Mouse (Mus musculus): ENCODE data around the gene Zfp13. TPM values are rescaled to one million over a fixed set of nuclear protein-coding genes. Genes with fewer than 3 reads are reported as not detected.

Gene Zfp13
- total and polyA plus RNA-seq, 3 experiments, result 0.30 TPM; not detected in 2

DNA sequence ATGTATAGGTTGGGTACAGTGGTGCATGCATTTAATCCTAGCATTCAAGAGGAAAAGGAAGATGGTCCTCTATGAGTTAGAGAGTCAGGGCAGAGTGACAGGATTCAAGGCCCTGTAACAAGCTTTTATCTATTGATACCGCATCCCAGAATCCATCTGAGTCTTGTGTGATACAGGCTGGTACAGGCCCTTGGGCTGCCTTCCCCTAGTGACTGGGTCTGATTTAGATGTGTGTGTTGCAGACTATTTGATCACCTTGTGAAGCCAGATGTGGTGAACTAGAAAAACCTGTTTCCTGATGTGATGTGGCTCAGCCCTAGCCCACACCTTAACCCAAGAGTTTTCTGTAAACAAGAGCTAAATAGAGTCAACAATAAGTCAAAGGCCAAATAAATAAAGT lies 54.5 kb downstream of the Zfp13 start:
- H3K27ac ChIP-seq (ENCODE audit: insufficient read depth, low read depth), result no peak overlapping the region
- H3K9me3 ChIP-seq (replicated peaks; ENCODE audit: low read length), result no peaks in the 10 kb centered on the region
- dilution Hi-C loops (cut with MboI; ENCODE audit: extremely low pct_ligation_motif_present, extremely low pct_unique_long_range_greater_than_20kb, low sequenced_read_pairs) (no loop called here), in situ Hi-C loops (cut with MboI; ENCODE audit: low pct_ligation_motif_present, low pct_unique_long_range_greater_than_20kb, low sequenced_read_pairs) (no loop called here)
- DNase-seq (ENCODE audit: extremely low read depth), result no peak
- no peaks in the 10 kb centered on the region for H3K36me3 ChIP-seq (replicated peaks in 1 of 2; ENCODE audit: control insufficient read depth in 1 of 2, insufficient read depth in 1 of 2, low read length in 1 of 2)
- no peaks in the 10 kb centered on the region for H3K27me3 ChIP-seq (replicated peaks)
- no peak for TF ChIP-seq HCFC1 (IDR thresholded peaks at IDR 0.05; ENCODE audit: low read depth, low read length)
- no peak for TF ChIP-seq USF2 (conservative IDR thresholded peaks at IDR 0.05; ENCODE audit: low read depth, low read length)
- TF ChIP-seq CHD1 (IDR thresholded peaks at IDR 0.05; ENCODE audit: low read depth, low read length), result no peak
- no peak for TF ChIP-seq POLR2AphosphoS2 (IDR thresholded peaks at IDR 0.05; ENCODE audit: low read depth, low read length)
- no peak for TF ChIP-seq USF1 (IDR thresholded peaks at IDR 0.05; ENCODE audit: low read depth, low read length)
- TF ChIP-seq UBTF (IDR thresholded peaks at IDR 0.05; ENCODE audit: low read depth, low read length), result no peak
- no peak for TF ChIP-seq MAZ (IDR thresholded peaks at IDR 0.05; ENCODE audit: low read depth, low read length)
- TF ChIP-seq NRF1 (IDR thresholded peaks at IDR 0.05; ENCODE audit: low read depth, low read length), result no peak
- no peak for TF ChIP-seq CTCF (conservative IDR thresholded peaks at IDR 0.05 in 1 of 2, IDR thresholded peaks at IDR 0.05 in 1 of 2; ENCODE audit: low read depth in 2 of 2, low read length in 2 of 2)
- TF ChIP-seq MAFK (IDR thresholded peaks at IDR 0.05; ENCODE audit: insufficient replicate concordance, low read length), result no peak
- no peak for TF ChIP-seq ZNF384 (IDR thresholded peaks at IDR 0.05; ENCODE audit: low read depth, low read length)
- no peak for TF ChIP-seq EP300 (IDR thresholded peaks at IDR 0.05; ENCODE audit: low read length)
- no peak for TF ChIP-seq CHD2 (IDR thresholded peaks at IDR 0.05; ENCODE audit: low read length)
- TF ChIP-seq TBP (conservative IDR thresholded peaks at IDR 0.05; ENCODE audit: low read depth, low read length), result no peak
- no peak for TF ChIP-seq KAT2A (IDR thresholded peaks at IDR 0.05; ENCODE audit: insufficient replicate concordance, low read length)
- TF ChIP-seq GABPA (IDR thresholded peaks at IDR 0.05; ENCODE audit: insufficient replicate concordance, low read depth, low read length), result no peak
- no peak for TF ChIP-seq SMC3 (IDR thresholded peaks at IDR 0.05; ENCODE audit: low read depth, low read length)
- TF ChIP-seq ZMIZ1 (IDR thresholded peaks at IDR 0.05; ENCODE audit: low read depth, low read length), result no peak
- no peak for TF ChIP-seq RAD21 (IDR thresholded peaks at IDR 0.05; ENCODE audit: low read depth, low read length)
- no peak overlapping the region for H3K9ac ChIP-seq (ENCODE audit: insufficient read depth, low read depth)
- no peak overlapping the region for H3K4me3 ChIP-seq (replicated peaks in 1 of 3; ENCODE audit: low read depth in 2 of 3, low read length in 2 of 3, poor library complexity in 1 of 3)
- no peak overlapping the region for H3K4me2 ChIP-seq (ENCODE audit: insufficient read depth, low read depth, poor library complexity, severe bottlenecking)
- H3K79me2 ChIP-seq (replicated peaks; ENCODE audit: control insufficient read depth, extremely low read depth, insufficient read depth, poor library complexity, severe bottlenecking), result no peaks in the 10 kb centered on the region
- H3K4me1 ChIP-seq (ENCODE audit: control insufficient read depth in 1 of 2, insufficient read depth in 2 of 2), result peaks cover 2 to 9% of the 10 kb centered on the region in 2 experiments

DNA sequence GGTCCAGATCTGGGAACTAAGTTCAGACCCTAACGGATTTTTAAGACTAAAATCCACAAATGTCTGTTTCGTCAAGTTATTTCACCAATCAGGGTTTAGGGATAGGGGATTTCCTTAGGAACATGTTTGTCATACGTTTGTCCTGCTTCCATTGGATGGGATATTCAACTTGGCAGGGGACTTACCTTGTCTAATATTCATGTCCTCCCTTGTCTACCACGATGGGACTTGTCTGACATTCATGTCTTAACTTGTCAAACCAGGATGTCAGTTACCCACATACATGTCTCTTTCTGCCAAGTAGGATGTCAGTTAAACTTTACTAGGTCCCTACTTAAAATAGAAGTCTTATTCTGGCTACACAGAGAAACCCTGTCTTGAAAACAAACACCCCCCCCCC lies 55.3 kb downstream of the Zfp13 start:
- H3K4me3 ChIP-seq (replicated peaks in 1 of 3; ENCODE audit: low read depth in 2 of 3, low read length in 2 of 3, poor library complexity in 1 of 3), result no peak overlapping the region
- peaks cover 2 to 9% of the 10 kb centered on the region in 2 experiments for H3K4me1 ChIP-seq (ENCODE audit: control insufficient read depth in 1 of 2, insufficient read depth in 2 of 2)
- H3K27me3 ChIP-seq (replicated peaks), result no peaks in the 10 kb centered on the region
- H3K27ac ChIP-seq (ENCODE audit: insufficient read depth, low read depth), result no peak overlapping the region
- no peaks in the 10 kb centered on the region for H3K9me3 ChIP-seq (replicated peaks; ENCODE audit: low read length)
- TF ChIP-seq IRF4 (IDR thresholded peaks at IDR 0.05; ENCODE audit: low read depth, low read length), result no peak
- TF ChIP-seq CHD1 (IDR thresholded peaks at IDR 0.05; ENCODE audit: low read depth, low read length), result 0 out of 2 replicates have a peak, but pooled peaks have one; percentile 33
- TF ChIP-seq MEF2A (IDR thresholded peaks at IDR 0.05; ENCODE audit: borderline replicate concordance, low read depth, low read length), result 0 out of 2 replicates have a peak, but pooled peaks have one; percentile 17
- H3K9ac ChIP-seq (ENCODE audit: insufficient read depth, low read depth), result no peak overlapping the region
- in situ Hi-C loops (cut with MboI; ENCODE audit: low pct_ligation_motif_present, low pct_unique_long_range_greater_than_20kb, low sequenced_read_pairs), result no loop called here
- dilution Hi-C loops (cut with MboI; ENCODE audit: extremely low pct_ligation_motif_present, extremely low pct_unique_long_range_greater_than_20kb, low sequenced_read_pairs), result no loop called here
- no peaks in the 10 kb centered on the region for H3K36me3 ChIP-seq (replicated peaks in 1 of 2; ENCODE audit: control insufficient read depth in 1 of 2, insufficient read depth in 1 of 2, low read length in 1 of 2)
- no peak overlapping the region for H3K4me2 ChIP-seq (ENCODE audit: insufficient read depth, low read depth, poor library complexity, severe bottlenecking)
- H3K79me2 ChIP-seq (replicated peaks; ENCODE audit: control insufficient read depth, extremely low read depth, insufficient read depth, poor library complexity, severe bottlenecking), result no peaks in the 10 kb centered on the region
- DNase-seq (ENCODE audit: extremely low read depth), result no peak

Measured in CH12.LX (cell line).